Mouse (Mus musculus) embryonic facial prominence, embryonic 10.5 days (tissue): ENCODE results near the gene Aqr. TPM values are rescaled to one million over a fixed set of nuclear protein-coding genes. Genes with fewer than 3 reads are reported as not detected.

Experiments used
- DNase-seq: peaks from one replicate; pipeline ENCODE4 v3.0.0-alpha.2; 2017; ENCODE audit warnings: low spot score
- H3K27ac ChIP-seq: fragments of 300-500 bp; sonication (generic); replicated peaks from 2 replicates; pipeline ENCODE4 v1.5.1; 2016; ENCODE audit warnings: mild to moderate bottlenecking
- H3K27me3 ChIP-seq: fragments of 300-500 bp; sonication (generic); replicated peaks from 2 replicates; pipeline ENCODE4 v1.6.1; 2016; ENCODE audit warnings: low read depth, mild to moderate bottlenecking; ENCODE audit not compliant: poor library complexity, severe bottlenecking
- H3K36me3 ChIP-seq: fragments of 300-500 bp; sonication (generic); replicated peaks from 2 replicates; pipeline ENCODE4 v1.6.1; 2016; ENCODE audit warnings: mild to moderate bottlenecking, moderate library complexity
- H3K4me1 ChIP-seq: fragments of 300-500 bp; sonication (generic); 2 replicates; pipeline ENCODE4 v1.6.1; 2016
- H3K4me3 ChIP-seq: fragments of 300-500 bp; sonication (generic); 2 replicates; pipeline ENCODE4 v1.5.1; 2016; ENCODE audit warnings: mild to moderate bottlenecking, moderate library complexity
- H3K9me3 ChIP-seq: fragments of 300-500 bp; sonication (generic); 2 replicates; pipeline ENCODE4 v1.6.1; 2016; ENCODE audit warnings: mild to moderate bottlenecking
- WGBS: fragments of 180-500 bp; shearing (Covaris S2); methylation state at CpG from one replicate; pipeline ENCODE4 v1.1.7; 2016; 5-methylcytosine and 5-hydroxymethylcytosine counted together
- polyA plus RNA-seq: library from polyadenylated mRNA; unstranded; fragments of >200 nt; fragmentation: Nextera tagmentation; extraction: Ambion mirVana; gene quantifications from 2 replicates; pipeline ENCODE4 v1.2.1, GENCODE M21; 2016

Gene Aqr
- polyA plus RNA-seq, 1 experiment from 2014 or later = 48.7 TPM

DNA sequence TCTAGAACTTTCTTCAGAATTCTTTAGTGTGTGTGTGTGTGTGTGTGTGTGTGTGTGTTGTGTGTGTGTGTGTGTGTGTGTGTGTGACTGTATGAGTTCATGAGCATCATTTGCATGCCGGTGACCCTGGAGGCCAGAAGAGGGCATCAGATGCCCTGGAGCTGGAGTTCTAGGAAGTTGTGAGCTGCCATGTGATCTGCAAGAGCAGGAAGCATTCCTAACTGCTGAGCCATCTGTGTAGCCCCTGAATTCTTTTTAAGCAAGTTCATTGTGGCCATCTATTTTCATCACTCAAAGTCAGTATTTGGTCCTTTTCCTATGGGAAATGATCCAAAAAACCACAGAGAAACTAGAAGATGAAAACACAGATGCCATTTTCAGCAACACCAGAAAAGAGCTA, 92.1 kb downstream of the Aqr start:
- 89% methylated on average over 1 of the region's 1 CpGs for WGBS
- no peak overlapping the region for H3K4me3 ChIP-seq

GRCm38 (mm10) chr2:114093577-114093976, 93.2 kb downstream of the Aqr start:
- H3K36me3 ChIP-seq = peaks cover 5% of the 10 kb centered on the region; the same call in 1 of the 2 replicates
- 84% methylated on average over 9 of the region's 9 CpGs for WGBS
- no peak overlapping the region for H3K4me3 ChIP-seq
- DNase-seq = no peak
- H3K27ac ChIP-seq = no peak overlapping the region
- no peaks in the 10 kb centered on the region for H3K4me1 ChIP-seq
- H3K9me3 ChIP-seq = no peaks in the 10 kb centered on the region
- no peaks in the 10 kb centered on the region for H3K27me3 ChIP-seq

More for the DNA sequence above, 92.1 kb downstream of the Aqr start:
- Histone ChIP-seq H3K9me3 (no peaks in the 10 kb centered on the region), H3K36me3 (peaks cover 15% of the 10 kb centered on the region), H3K4me1 (no peaks in the 10 kb centered on the region), H3K27me3 (no peaks in the 10 kb centered on the region), H3K27ac (no peak overlapping the region)
- DNase-seq = no peak

DNA sequence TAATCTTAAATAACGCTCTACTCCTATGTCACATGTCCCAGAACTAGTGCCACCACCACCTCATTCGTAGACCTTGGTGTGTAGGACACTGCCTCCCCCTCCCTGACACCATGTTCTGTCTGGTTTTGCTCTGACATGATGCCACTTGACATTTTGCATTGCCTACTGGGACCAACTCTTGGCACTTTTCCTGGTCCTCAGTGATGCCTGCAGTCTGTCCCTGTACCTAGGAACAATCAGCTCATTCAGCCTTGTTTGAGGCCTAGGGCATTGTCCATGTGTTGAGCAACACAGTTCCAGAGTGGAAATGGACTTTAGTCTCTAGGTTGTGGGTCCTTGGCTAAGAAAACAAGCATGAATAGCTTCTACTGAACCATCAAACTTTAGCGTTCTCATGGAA, 97.0 kb downstream of the Aqr start:
- DNase-seq = no peak
- Histone ChIP-seq H3K27me3 (no peaks in the 10 kb centered on the region), H3K4me3 (no peak overlapping the region), H3K9me3 (no peaks in the 10 kb centered on the region), H3K36me3 (no peaks in the 10 kb centered on the region), H3K4me1 (no peaks in the 10 kb centered on the region), H3K27ac (no peak overlapping the region)
- WGBS = 85% methylated on average over 3 of the region's 3 CpGs

- 74% methylated on average over 1 of the region's 1 CpGs for WGBS
- no peak overlapping the region for H3K4me3 ChIP-seq
- H3K9me3 ChIP-seq = no peaks in the 10 kb centered on the region
- no peaks in the 10 kb centered on the region for H3K27me3 ChIP-seq
- no peaks in the 10 kb centered on the region for H3K36me3 ChIP-seq
- H3K27ac ChIP-seq = no peak overlapping the region
- no peaks in the 10 kb centered on the region for H3K4me1 ChIP-seq
- DNase-seq = no peak
These were observed 99.6 kb downstream of the Aqr start for GRCm38 (mm10) chr2:114087271-114087670.

GRCm38 (mm10) chr2:114071876-114072275, 114.9 kb downstream of the Aqr start:
- Histone ChIP-seq H3K27ac (no peak overlapping the region), H3K27me3 (no peaks in the 10 kb centered on the region), H3K9me3 (no peaks in the 10 kb centered on the region), H3K4me1 (no peaks in the 10 kb centered on the region), H3K36me3 (no peaks in the 10 kb centered on the region), H3K4me3 (no peak overlapping the region)
- WGBS = 96% methylated on average over 2 of the region's 2 CpGs
- DNase-seq = no peak

DNA sequence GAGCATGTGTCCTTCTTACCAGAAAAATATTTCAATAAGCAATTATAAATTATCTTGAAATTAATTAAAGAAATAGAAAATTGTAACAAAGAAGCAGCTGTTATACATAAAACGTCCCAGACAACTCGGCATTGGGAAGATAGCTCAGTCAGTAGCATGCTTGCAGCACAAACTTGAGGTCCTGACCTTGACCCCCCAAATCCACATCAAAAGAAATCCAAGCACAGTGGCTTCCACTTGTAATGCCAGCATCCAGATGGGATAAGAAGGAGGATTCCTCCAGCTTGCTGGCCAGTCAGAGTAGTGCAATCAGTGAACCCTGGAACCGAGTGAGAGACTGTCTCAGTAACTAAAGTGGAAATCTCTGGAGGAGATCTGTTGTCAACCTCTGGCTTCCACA, 120.6 kb downstream of the Aqr start:
- Histone ChIP-seq H3K4me1 (no peaks in the 10 kb centered on the region), H3K27me3 (no peaks in the 10 kb centered on the region), H3K27ac (no peak overlapping the region), H3K4me3 (no peak overlapping the region), H3K36me3 (no peaks in the 10 kb centered on the region), H3K9me3 (no peaks in the 10 kb centered on the region)
- no peak for DNase-seq
- WGBS = 72% methylated on average over 3 of the region's 3 CpGs

DNA sequence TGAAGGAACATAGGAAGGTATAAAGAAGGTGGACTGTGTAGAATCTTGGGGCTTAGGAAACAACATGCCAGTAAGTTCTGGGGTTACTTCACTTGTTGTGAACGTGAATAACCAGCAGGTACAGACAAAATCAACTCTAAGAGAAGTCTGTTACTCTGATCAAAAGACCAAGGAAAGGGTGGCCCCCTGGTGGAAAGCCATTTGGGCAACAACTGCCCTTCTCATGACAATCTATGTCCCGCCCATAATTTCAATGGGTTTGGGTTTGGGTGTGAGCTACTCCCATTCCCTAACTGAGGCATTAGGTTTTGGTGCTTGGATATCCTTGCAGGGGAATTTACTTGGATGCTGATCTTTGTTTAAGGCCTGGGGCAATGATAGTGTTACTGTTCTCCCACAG, 122.8 kb downstream of the Aqr start:
- Histone ChIP-seq H3K9me3 (no peaks in the 10 kb centered on the region), H3K4me1 (no peaks in the 10 kb centered on the region), H3K4me3 (no peak overlapping the region), H3K27ac (no peak overlapping the region), H3K36me3 (no peaks in the 10 kb centered on the region), H3K27me3 (no peaks in the 10 kb centered on the region)
- WGBS = 68% methylated on average over 2 of the region's 2 CpGs
- no peak for DNase-seq

DNA sequence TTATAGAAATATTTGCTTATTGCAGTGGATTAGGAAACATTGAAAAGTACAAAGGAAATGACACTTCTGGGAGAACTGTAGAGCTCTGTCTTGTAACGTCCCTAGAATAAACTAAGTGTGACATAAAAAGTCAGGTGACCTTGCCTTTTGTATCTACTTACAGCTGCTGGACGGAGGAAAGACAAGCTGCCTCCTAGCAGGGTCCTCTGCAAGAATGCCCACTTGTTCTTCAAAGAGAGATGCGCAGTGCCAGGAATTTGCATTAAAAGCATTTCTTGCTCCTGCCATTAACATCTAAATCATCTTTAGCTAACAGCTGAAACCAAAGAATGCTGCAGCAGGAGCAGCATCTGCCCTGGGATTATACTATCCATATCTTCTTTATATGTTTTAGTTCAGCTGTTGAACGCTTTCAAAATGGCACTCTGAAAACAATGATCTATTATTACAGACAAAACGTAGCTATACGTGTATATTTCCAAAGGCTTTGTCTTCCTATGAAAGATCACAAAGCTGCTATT, 126.7 kb downstream of the Aqr start:
- no peaks in the 10 kb centered on the region for H3K9me3 ChIP-seq
- peaks cover 7% of the 10 kb centered on the region for H3K4me1 ChIP-seq
- H3K27ac ChIP-seq = no peak overlapping the region
- H3K36me3 ChIP-seq = no peaks in the 10 kb centered on the region
- WGBS = 52% methylated on average over 6 of the region's 6 CpGs
- no peak overlapping the region for H3K4me3 ChIP-seq
- no peak for DNase-seq
- H3K27me3 ChIP-seq = no peaks in the 10 kb centered on the region

GRCm38 (mm10) chr2:114059608-114060007, 127.2 kb downstream of the Aqr start:
- H3K36me3 ChIP-seq = no peaks in the 10 kb centered on the region
- no peaks in the 10 kb centered on the region for H3K27me3 ChIP-seq
- H3K4me1 ChIP-seq = peaks cover 7% of the 10 kb centered on the region
- no peak overlapping the region for H3K4me3 ChIP-seq
- no peaks in the 10 kb centered on the region for H3K9me3 ChIP-seq
- WGBS = 77% methylated on average over 1 of the region's 1 CpGs
- DNase-seq = no peak
- no peak overlapping the region for H3K27ac ChIP-seq

GRCm38 (mm10) chr2:114058226-114058796, 128.5 kb downstream of the Aqr start:
- Histone ChIP-seq H3K27me3 (no peaks in the 10 kb centered on the region), H3K9me3 (no peaks in the 10 kb centered on the region), H3K36me3 (no peaks in the 10 kb centered on the region), H3K27ac (no peak overlapping the region), H3K4me3 (no peak overlapping the region), H3K4me1 (peaks cover 7% of the 10 kb centered on the region)
- WGBS = 90% methylated on average over 10 of the region's 10 CpGs
- DNase-seq = no peak

DNA sequence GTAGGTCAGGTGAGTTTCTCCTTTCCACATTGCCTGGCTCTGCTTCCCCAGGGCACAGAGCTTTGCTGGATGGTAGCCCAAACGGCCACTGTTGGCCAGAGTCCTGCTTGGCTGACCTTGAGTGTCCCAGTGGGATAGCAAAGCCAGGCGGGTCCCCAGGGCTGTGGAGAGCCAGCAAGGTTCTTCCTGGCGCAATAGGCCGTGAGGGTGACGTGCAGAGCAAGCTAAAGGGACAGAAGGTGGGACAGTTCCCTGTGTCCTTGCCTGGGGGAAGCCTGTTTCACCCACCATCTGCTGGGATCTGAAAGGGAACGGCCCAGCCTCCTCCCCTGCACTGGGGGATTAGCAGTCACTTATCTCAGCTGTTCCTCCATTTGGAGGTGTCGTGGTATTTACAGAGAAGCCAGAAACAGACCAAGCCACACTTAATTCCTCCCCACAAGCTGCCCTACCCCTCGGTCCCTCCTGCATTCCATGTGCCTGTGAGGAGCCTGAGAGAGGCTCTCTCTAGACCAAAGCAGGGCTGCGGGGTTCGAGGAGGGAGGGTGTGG, 129.4 kb downstream of the Aqr start:
- no peaks in the 10 kb centered on the region for H3K36me3 ChIP-seq
- H3K4me1 ChIP-seq = peaks cover 14% of the 10 kb centered on the region
- H3K9me3 ChIP-seq = no peaks in the 10 kb centered on the region
- DNase-seq = no peak
- WGBS = 26% methylated on average over 10 of the region's 10 CpGs
- H3K4me3 ChIP-seq = no peak overlapping the region
- no peak overlapping the region for H3K27ac ChIP-seq
- no peaks in the 10 kb centered on the region for H3K27me3 ChIP-seq

DNA sequence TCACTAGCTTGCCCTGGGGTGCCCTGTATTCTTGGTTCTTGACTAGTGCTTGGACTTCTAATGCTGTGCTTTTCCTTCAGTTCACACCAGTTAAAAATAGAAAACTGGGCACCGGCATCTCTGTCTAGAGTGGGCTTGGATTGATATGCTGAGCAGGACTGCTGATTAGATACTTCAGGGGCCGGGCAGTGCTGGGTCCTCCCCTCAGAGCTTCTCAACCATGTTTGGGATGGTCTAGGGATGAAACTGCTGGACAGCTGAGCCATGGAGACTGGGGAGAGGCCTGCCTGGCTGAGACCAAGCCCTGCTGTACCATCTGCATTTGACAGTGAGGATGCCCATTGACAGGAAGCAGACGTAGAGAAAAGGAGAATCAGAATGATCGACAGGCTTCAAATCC, 132.7 kb downstream of the Aqr start:
- 85% methylated on average over 4 of the region's 4 CpGs for WGBS
- no peak for DNase-seq
- Histone ChIP-seq H3K4me1 (peaks cover 14% of the 10 kb centered on the region), H3K4me3 (no peak overlapping the region), H3K9me3 (no peaks in the 10 kb centered on the region), H3K36me3 (no peaks in the 10 kb centered on the region), H3K27ac (no peak overlapping the region), H3K27me3 (no peaks in the 10 kb centered on the region)
